Mouse (Mus musculus): ENCODE data around the gene Plekhg2.

The Plekhg2 gene

DNA sequence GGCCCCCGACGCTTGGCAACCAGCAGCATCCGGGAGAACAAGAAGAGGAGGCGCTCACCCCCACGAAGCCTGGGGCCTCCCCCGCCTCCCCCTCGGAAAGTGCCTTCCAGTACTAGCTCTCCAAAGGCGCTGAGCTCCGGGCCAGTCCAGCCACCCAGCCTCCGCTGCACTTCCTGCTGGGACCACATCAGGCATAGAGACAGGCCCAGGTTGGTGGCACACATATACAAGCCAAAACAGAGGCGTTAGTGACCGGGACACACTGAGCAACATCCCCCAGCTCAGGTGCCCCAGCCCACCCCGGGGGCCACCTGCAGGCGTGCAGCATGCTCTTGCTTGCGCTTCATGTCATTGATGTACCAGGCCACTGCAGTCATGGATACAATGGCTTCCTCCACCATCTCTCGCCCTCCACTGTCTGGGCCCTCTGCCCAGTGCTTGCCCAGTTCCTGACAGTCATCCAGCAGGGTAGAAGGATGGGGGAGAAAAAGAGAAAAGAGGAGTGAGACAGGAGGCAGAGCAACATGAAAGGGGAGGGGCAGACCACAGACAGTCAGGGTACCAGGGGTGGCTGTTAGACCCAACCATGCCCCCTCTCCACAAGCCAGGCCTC is 4.6 kb downstream of the Plekhg2 start:
- in situ Hi-C loops (cut with MboI), result no loop called here

- in situ Hi-C loops (cut with MboI), result no loop called here
These were observed 9.8 kb downstream of the Plekhg2 start for GRCm38 (mm10) chr7:28362441-28363060.

GRCm38 (mm10) chr7:28361647-28362341 is 10.6 kb downstream of the Plekhg2 start:
- in situ Hi-C loops (cut with MboI), result no loop called here

DNA sequence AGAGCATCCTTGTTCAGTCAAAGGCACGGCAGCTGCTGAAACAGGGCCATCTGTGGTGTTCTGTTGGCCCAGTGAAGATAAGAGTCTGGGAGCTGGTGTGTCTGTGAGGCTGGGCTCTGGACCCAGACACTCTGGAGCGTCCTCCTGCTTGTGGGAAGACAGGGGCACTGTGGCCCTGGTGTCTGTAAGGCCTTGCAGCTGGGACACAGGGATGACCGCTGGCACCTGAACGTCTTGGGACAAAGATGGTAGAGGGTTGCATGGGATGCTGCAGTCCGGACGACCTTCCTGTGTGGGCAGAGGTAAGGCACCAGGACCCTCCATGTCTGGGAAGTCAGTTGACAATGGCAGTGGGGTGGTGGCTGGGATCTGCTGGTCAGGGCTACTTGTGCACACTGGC is 12.1 kb downstream of the Plekhg2 start:
- in situ Hi-C loops (cut with MboI), result no loop called here

DNA sequence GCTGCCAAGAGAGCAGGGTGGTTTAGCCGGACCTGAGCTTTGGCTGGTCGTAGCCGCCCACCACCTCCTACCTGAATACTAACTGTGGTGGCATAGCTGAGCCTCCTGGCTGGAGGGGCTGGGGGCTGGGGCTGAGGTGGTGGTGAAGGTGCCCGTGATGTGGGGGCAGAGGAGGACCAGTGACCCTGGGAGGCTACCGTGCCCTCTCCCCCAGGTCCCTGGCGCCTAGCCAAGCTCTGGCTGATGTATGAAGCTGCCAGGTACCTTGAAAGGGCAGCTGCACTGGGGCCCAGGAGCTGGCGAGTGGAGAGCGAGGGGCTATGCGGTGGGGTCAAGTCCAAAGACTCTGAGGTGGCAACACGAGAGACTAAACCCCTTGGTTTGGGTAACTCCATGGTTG is 12.5 kb downstream of the Plekhg2 start:
- in situ Hi-C loops (cut with MboI), result no loop called here

GRCm38 (mm10) chr7:28358431-28358830 is 14.0 kb downstream of the Plekhg2 start:
- in situ Hi-C loops (cut with MboI), result no loop called here

DNA sequence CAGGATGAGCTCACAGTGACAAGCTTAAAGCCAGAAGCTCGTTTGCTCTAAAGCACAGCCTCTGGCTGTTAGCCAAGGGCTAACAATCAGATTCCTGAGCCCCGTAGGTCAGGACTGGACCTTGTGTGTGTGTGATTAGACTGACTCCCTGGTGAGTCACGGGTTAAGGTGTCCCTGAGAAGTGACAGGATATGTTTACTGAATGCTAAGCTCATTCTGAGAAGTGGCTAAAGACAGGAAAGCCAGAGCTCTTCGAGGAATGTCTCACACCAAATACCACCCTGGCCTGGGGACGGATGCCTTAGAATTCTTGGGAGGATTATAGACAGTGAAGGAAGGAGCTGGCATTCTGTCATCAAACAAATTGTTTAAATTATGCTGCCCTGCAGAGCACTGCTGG is 14.4 kb downstream of the Plekhg2 start:
- in situ Hi-C loops (cut with MboI), result no loop called here

DNA sequence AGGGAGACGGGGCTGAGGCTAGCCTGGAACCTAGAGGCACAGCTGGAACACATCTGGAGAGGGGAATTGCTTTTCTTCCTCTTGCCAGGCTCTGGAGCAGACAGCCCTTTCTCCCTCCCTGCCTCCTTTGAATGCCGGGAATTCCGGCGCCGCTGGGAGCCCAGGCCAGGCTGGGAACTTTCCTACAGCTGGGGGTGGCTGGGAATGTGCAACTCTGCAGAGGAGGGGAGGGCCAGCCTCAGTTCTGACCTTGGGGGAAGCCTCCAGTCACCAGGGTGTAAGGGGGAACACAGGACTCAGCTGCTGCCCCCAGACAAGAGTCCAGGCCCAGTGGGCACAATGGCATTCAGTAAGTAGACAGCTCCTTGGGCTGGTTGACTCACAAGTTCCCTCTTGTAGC is 15.4 kb downstream of the Plekhg2 start:
- in situ Hi-C loops (cut with MboI), result no loop called here

- in situ Hi-C loops (cut with MboI), result no loop called here
These were observed 17.2 kb downstream of the Plekhg2 start for GRCm38 (mm10) chr7:28355221-28355620.

GRCm38 (mm10) chr7:28354596-28354995 is 17.8 kb downstream of the Plekhg2 start:
- in situ Hi-C loops (cut with MboI), result no loop called here

GRCm38 (mm10) chr7:28354113-28354581 is 18.3 kb downstream of the Plekhg2 start:
- in situ Hi-C loops (cut with MboI), result no loop called here

GRCm38 (mm10) chr7:28353267-28353666 is 19.1 kb downstream of the Plekhg2 start:
- in situ Hi-C loops (cut with MboI), result no loop called here

DNA sequence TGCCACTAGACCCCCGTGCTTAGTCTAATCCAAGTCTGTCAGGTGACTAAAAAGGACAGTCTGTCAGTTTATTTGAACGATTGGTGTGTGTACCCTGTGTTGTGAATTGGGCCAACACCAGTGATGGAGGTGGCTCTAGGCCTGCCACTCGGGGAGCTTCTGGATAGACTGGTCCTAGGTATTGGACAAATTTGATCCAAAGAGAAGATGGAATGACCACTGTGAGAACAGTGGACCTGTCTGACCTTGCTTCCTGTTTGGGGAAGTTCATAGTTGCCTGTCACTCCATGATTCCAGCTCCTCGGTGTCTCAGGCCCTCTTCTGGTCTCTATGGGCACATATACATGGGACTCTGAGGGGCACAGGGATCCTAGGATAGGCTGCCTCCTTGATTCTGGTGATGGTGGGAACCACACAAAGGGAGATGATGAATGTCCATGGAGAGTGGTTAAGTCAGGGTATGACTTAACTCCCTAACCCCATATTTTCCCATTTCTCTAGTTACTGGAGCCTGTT is 20.7 kb downstream of the Plekhg2 start:
- in situ Hi-C loops (cut with MboI), result no loop called here

DNA sequence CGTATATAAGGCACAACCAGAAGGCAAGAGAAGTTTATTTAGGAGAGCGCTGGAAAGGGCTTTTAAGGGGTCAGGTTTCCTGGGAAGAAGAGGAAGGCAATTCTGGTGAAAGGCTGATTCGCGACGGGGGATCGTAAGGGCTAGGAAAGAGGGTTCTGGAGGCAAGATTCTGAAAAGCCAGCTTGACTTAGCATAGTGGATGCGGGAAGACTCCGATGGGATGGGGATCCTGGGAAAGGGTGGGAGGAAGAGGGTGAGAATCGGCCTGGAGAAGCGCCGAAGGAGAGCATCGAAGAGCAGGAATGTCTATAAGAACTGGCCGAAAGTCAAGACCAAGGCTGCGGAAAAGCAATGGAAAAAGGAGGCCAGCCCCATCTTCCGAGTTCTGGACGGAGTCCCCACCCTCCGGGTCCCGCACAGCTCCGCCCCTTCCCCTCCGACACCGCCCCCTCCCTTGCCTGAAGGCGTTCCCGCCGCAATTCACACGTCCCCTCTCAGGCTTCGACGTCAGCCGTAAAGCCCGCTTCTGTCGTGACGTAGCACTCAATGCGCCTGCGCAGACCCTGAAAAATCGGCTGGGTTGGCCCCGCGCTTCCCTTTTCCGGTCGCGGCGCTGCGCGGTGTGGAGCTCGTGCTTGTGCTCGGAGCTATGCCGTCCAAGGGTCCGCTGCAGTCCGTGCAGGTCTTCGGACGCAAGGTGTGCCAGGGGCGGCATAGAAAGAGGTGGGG is 22.1 kb downstream of the Plekhg2 start, which contains the start of gene Rps16:
Gene Rps16 (plus strand): TSS at position 498 of the 729 bp plus-strand sequence.
- in situ Hi-C loops (cut with MboI), result no loop called here

GRCm38 (mm10) chr7:28348601-28349000 is 23.8 kb downstream of the Plekhg2 start:
- in situ Hi-C loops (cut with MboI), result no loop called here

GRCm38 (mm10) chr7:28347746-28348145 is 24.7 kb downstream of the Plekhg2 start:
- in situ Hi-C loops (cut with MboI), result no loop called here

- in situ Hi-C loops (cut with MboI), result no loop called here
These were observed 27.8 kb downstream of the Plekhg2 start for GRCm38 (mm10) chr7:28344637-28345036.

DNA sequence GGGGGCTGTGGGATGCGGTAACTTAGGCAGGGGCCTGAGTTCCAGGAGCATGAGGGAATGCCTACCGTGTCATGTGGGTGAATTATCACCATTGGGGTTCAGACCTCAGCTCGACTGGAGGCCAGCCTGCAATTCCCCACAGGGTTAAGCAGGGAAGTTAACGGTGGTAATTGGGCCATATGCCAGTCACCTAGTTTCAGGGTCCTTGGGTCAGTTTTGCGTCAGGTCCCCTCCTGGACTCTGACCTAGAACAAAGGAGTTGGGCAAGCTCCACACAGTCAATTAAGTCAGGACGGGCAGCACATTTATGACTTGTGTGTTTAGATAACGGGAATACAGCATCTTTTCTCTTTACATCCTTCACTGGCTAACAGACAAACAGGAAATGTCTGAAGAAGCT is 31.0 kb downstream of the Plekhg2 start:
- in situ Hi-C loops (cut with MboI), result no loop called here

GRCm38 (mm10) chr7:28339213-28339917 is 33.0 kb downstream of the Plekhg2 start:
- in situ Hi-C loops (cut with MboI), result no loop called here

GRCm38 (mm10) chr7:28338108-28338998 is 34.0 kb downstream of the Plekhg2 start, which contains the start of gene Supt5:
Gene Supt5, minus strand, starts transcription at chr7:28338746.
- in situ Hi-C loops (cut with MboI), result no loop called here
